Mouse (Mus musculus): ENCODE data around the gene Cpn2. TPM values are rescaled to one million over a fixed set of nuclear protein-coding genes. Genes with fewer than 3 reads are reported as not detected.

The Cpn2 gene
- not detected for total RNA-seq (2022)

- no peak for DNase-seq (ENCODE audit: low spot score in 2 of 2)
Measured at GRCm38 (mm10) chr16:30267359-30267758, at the start of gene Cpn2. TSS of gene Cpn2 (minus strand) at chr16:30267499.

GRCm38 (mm10) chr16:30314236-30314635, 46.9 kb upstream of the Cpn2 start:
- DNase-seq (ENCODE audit: low spot score in 2 of 2), result no peak

DNA sequence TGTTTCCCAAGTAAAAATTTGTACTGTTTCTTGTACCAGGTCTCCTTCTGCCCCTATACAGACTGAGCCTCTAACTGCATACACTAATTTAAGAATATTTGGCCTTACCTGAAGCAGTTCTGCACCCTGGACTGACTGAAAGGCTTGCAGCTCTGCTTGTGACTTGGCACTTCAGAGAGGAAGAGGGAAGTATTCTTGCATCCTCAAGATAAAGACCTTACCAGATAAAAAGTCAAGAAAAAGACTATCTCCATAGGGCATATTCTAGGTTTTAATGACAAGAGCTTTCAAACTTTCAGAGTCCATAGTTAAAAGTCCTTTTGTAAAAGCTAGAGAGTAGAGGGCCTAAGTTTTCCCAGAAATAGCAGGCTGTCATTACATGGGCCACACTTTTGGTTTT, 43.3 kb upstream of the Cpn2 start, which contains the start of gene Gp5:
Gene Gp5, minus strand, starts transcription at position 133 of the 400 bp plus-strand sequence.
- no peak for DNase-seq (ENCODE audit: low spot score in 2 of 2)

GRCm38 (mm10) chr16:30310171-30310515, 42.8 kb upstream of the Cpn2 start:
- no peak for DNase-seq (ENCODE audit: low spot score in 2 of 2)

DNA sequence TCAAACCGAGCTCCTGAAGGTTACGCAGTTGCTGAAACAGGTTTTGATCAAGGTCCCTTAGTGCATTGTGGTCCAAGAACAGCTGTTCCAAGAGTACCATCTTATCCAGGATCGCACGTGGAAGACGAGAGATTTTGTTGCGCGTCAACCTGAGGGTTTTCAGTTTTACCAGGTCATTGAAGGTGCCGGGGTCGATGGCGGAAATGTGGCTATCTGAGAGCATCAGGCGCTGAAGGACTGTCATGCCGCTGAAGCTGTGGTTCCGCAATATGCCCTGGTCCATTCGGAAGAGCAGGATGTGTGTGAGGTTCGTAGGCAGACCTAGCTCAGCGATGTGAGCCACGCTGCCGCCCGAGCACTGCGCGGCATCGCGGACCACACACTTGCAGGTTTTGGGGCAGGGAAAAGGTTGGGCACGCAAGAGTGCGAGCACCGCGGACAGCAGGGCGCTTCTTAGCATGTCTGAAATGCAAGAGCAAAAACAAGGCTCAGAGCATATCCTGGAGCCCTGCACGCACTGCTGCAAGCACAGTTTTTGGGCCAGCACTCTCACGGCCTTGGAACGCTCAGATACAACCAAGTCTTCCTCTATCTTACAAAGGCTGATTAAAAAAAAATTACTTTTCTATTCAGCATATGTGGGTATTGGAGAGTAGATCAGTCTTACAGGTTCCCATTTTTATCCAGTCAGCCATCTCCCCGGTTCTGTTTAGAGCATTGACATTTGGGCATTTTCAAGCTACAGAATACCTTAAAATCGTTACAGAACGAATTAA, 42.3 kb upstream of the Cpn2 start:
- peak in 1 of 2 experiments; percentile 19 for DNase-seq (ENCODE audit: low spot score in 2 of 2)

GRCm38 (mm10) chr16:30308616-30309394, 41.5 kb upstream of the Cpn2 start:
- DNase-seq (ENCODE audit: low spot score in 2 of 2), result peak in 1 of 2 experiments; percentile 58

DNA sequence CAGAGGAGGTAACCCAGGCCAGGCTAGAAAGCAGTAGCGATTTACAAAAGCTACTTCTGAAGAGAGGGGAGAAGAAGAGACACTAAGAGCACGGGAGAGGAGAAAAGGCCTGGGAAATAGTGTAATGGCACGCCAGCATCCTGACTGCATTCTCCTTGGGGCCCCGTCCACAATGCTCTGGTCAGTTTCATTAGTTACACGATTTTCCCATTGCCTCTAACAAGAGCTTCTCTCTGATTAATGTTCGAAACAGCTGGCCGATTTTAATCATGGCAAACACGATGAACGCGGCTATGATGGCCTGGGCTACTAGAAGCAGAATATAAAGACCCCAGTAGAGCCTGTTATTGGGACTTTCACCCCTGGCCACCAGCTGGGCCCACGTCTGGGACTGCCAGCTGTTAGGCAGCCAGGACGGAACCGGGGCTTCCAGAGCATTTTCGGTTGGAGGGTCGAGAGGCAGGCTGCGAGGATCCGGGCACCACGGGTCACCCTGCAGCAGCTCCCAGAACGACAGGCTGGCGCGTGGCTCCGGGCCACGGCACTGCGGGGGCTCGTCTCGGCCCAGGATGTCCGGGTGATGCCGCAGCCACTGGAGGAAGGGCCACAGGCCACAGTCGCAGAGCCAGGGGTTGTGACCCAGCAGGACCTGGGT, 40.8 kb upstream of the Cpn2 start:
- DNase-seq (ENCODE audit: low spot score in 2 of 2), result no peak

DNA sequence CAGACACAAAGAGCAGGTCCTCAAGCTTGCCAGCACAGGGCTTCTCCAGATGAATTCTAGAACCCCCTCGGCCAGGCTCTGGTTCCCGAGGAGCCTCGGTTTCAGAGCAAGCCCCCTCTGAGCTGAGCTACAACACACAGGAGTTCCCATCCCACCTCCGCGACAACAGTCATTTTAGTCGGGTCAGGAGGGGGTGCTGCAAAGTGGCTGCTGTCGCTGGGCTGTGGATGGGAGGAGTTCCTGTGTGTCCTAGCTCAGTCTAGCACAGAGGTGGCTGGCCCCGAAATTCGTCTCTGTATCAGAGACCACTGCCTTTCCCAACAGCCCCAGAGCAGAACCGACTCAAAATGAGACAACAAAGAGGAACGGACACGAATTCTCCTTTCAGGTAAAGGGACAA, 40.0 kb upstream of the Cpn2 start:
- DNase-seq (ENCODE audit: low spot score in 2 of 2), result no peak

GRCm38 (mm10) chr16:30306102-30306501, 38.8 kb upstream of the Cpn2 start:
- DNase-seq (ENCODE audit: low spot score in 2 of 2), result no peak

GRCm38 (mm10) chr16:30304236-30304635, 36.9 kb upstream of the Cpn2 start:
- DNase-seq (ENCODE audit: low spot score in 2 of 2), result no peak

DNA sequence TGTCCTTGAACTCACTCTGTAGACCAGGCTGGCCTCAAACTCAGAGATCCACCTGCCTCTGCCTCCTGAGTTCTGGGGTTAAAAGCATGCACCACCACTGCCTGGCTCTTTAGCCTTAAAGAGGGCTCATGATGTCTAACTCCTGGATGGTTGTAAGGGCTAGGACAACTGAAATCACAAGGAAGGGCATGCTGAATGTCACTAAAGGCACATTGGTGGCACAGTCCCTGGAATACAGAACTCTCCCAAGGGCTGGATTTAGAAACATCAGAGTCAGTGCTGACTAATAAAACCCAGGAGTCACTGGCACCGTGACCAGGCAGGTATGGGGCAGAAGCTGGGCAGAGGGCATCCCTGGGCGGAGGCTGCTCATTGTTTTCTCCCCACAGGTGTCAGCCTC, 36.1 kb upstream of the Cpn2 start:
- no peak for DNase-seq (ENCODE audit: low spot score in 2 of 2)

DNA sequence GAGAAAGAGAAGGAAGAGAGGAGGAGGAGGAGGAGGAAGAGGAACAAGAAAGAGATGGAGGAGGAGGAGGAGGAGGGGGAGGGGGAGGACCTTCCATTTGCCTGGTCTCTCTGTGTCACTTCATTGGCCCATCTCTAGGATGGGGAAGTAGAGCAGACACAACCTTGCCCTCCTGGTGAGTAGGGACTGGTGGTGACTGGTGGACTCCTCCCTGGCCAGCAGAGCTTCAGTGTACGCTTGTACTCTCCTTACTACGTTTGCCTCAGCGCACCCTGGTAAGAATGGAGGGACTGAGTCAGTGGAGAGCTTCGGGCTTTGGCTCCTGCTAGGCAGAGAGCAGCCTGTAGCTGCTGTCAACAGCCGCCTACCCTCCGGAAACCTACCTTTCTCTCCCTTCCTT, 35.4 kb upstream of the Cpn2 start:
- DNase-seq (ENCODE audit: low spot score in 2 of 2), result no peak

- DNase-seq (ENCODE audit: low spot score in 2 of 2), result no peak
Measured at GRCm38 (mm10) chr16:30299711-30300277, 32.5 kb upstream of the Cpn2 start.

DNA sequence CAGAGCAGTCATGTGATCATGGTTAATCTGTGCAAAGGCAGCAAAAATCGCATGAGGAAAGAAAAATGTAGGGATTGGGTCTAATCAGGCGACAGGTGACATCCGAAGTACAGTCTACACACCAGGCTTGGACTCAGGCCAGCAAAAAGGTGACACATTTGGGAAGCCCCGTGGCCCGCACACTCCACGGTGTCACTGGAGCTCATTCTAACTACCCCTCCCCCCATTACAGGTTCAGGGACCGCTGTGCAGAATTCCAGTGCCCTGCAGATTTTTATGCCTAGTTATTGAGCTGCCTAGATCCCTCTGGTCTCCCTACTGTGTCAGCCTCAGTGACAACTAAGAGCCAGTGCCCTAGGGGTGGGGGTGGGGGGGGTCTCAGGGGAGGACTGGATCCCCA, 30.2 kb upstream of the Cpn2 start:
- DNase-seq (ENCODE audit: low spot score in 2 of 2), result no peak

DNA sequence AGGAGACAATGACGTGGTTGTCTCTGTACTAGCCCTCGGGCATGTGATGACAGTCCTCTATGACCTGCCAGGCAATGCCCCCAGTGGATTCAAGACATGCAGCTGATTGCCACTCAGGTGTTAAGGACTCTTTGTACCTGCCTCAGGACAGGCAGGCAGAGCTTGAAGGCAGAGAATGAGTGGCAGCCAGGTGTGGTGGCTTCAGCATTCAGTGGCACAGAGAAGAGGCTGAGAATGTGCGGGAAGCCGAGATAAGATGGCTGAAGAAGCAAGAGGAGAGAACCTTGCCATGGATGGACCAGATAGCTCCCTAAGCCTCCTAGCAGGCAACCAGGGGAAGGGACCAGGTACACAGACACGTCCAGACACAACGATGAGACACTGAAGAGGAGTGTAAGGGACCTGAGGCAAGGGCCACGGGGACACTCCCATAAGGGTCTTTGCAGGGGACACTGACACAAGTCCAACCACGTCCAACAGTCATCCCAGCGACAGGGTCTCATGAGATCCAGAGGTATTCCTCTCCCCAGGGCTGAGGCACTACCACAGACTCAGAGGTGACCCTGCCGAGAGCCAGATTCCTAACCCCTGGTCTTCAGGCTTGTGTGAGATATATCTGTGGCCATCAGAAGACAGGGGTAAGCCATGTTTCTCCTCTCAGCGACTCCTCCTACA, 29.4 kb upstream of the Cpn2 start:
- no peak for DNase-seq (ENCODE audit: low spot score in 2 of 2)

DNA sequence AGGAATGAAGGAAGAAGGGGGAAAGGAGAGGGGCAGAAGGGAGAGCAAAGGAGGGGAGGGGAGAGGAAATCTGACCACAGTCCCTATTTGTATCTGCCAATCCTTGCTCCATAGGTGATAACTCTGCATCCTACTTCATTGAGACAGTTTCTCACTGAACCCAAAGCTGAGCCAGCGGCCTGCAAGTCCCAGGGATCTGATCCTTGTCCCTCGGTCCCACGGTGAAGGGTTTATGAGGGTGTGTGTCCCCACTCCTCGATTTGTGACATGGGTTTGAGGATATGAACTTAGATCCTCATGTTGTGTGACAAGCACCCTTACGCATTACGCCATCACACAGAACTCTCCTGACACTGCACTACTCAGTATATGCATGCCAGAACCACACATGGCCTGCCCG, 27.8 kb upstream of the Cpn2 start:
- DNase-seq (ENCODE audit: low spot score in 2 of 2), result no peak

- DNase-seq (ENCODE audit: low spot score in 2 of 2), result no peak
Measured at GRCm38 (mm10) chr16:30290436-30290835, 23.1 kb upstream of the Cpn2 start.

- DNase-seq (ENCODE audit: low spot score in 2 of 2), result no peak
Measured at GRCm38 (mm10) chr16:30285701-30286100, 18.4 kb upstream of the Cpn2 start.

DNA sequence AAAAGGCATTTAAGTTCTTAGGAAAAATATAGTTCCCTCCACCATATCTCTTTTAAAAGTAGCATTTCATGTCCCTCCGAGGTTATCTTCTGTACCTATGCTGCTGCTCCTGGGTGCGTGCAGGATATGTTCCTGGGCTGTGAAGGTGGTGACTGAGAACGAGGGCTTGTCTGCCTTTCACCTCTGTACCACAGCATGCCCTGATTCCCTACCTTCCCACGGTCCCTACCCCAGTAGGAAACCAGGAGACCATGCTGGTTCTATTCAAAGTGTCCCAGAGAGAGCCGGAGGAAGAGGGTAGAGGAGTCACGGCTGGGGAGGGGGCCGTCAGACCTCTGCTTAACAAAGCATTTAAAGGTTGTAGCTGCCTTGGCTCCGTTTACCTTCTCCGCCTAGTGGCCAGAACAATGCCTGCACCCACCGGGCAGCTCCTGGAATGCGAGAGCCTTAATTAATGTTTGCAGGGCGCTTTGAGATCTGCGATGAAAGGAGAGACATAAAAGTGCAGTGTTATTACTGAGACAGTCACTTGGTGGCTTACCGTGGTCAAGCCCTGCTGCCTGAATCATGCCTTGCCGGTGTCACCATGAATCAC, 16.5 kb upstream of the Cpn2 start:
- DNase-seq (ENCODE audit: low spot score in 2 of 2), result no peak

DNA sequence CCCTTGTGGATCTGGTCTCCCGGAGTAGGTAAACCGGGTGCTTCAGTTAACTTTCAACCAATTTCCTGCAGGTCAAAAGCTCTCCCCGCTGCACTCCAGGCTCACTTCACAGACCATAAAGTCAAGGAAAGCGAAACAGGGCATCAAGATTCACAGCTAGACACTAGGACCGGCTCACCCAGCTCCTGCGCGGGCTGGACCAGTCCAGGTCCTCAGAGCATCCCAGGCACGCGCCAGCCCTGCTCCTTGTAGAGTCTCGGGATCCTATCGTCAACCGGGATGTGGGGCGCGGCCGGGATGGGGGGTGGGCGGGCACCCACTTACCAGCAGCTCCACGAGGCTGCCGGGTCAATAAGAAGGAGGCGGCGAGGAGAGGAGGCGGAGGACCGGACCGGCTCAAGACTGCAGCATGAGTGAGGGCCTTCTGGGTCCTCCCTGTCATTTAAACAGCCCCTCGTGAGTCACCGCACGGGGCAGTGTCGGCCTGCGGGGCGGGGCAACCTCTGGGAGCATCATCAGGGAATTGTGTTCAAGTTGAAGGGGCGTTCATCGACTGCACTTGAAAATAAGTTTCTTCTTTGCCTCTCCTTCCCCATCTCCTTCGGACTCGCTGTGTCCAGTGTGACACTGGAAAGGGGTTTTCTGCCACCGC, 15.7 kb upstream of the Cpn2 start, which contains the start of gene Lrrc15:
Gene Lrrc15, minus strand, starts transcription at position 413 of the 652 bp plus-strand sequence.
- no peak for DNase-seq (ENCODE audit: low spot score in 2 of 2)
